Mouse (Mus musculus) hindbrain, postnatal 0 days (tissue): ENCODE measurements around the gene Pmpcb. TPM values are rescaled to one million over a fixed set of nuclear protein-coding genes. Genes with fewer than 3 reads are reported as not detected.
"Not testable (repeated sequence)": the region's sequence is repeated elsewhere in the genome, so short reads cannot be mapped to it uniquely, and the experiment has no call there.

Experiments
- ATAC-seq: fragments of 200-750 bp; cut with Nextera tagmentation; 2 replicates; pipeline ENCODE4 v1.8.0; 2017; ENCODE audit warnings: mild to moderate bottlenecking, moderate TSS enrichment, moderate library complexity
- DNase-seq: peaks from one replicate; pipeline ENCODE4 v3.0.0-alpha.2; 2015; ENCODE audit warnings: low spot score
- H3K27ac ChIP-seq: fragments of 300-500 bp; sonication (generic); 2 replicates; pipeline ENCODE4 v1.5.1; 2014; ENCODE audit warnings: mild to moderate bottlenecking
- H3K27me3 ChIP-seq: fragments of 300-500 bp; sonication (generic); 2 replicates; pipeline ENCODE4 v1.6.1; 2014; ENCODE audit warnings: low read length, mixed read lengths; ENCODE audit not compliant: insufficient read depth
- H3K36me3 ChIP-seq: fragments of 300-500 bp; sonication (generic); 2 replicates; pipeline ENCODE4 v1.6.1; 2014; ENCODE audit warnings: low read length, mixed read lengths; ENCODE audit not compliant: insufficient read depth
- H3K4me1 ChIP-seq: fragments of 300-500 bp; sonication (generic); 2 replicates; pipeline ENCODE4 v1.6.1; 2014; ENCODE audit warnings: antibody characterized with exemption, low read length, mixed read lengths; ENCODE audit not compliant: insufficient read depth
- H3K4me2 ChIP-seq: fragments of 300-500 bp; sonication (generic); 2 replicates; pipeline ENCODE4 v1.6.1; 2014; ENCODE audit warnings: low read depth, mild to moderate bottlenecking, low read length, moderate library complexity, mixed read lengths
- H3K4me3 ChIP-seq: fragments of 300-500 bp; sonication (generic); 2 replicates; pipeline ENCODE4 v1.5.1; 2014; ENCODE audit warnings: low read length
- H3K9ac ChIP-seq: fragments of 300-500 bp; sonication (generic); replicated peaks from 2 replicates; pipeline ENCODE4 v1.6.1; 2014; ENCODE audit warnings: mild to moderate bottlenecking, low read length, moderate library complexity, mixed read lengths
- H3K9me3 ChIP-seq: fragments of 300-500 bp; sonication (generic); 2 replicates; pipeline ENCODE4 v1.6.1; 2016; ENCODE audit warnings: low read length, mixed read lengths
- CTCF ChIP-seq: IDR thresholded peaks from 2 replicates; pipeline ENCODE4 v1.5.1; 2016; ENCODE audit warnings: antibody characterized with exemption, control low read depth, low read depth
- WGBS: fragments of 180-500 bp; shearing (Covaris S2); extraction: QIAGEN DNeasy Blood & Tissue Kit; methylation state at CpG from one replicate; pipeline ENCODE4 v1.1.7; 2014; 5-methylcytosine and 5-hydroxymethylcytosine counted together
- polyA plus RNA-seq: library from polyadenylated mRNA; unstranded; fragments of >200 nt; fragmentation: Nextera tagmentation; extraction: Ambion mirVana; gene quantifications from 2 replicates; pipeline ENCODE4 v1.2.1, GENCODE M21; 2015
- total RNA-seq: library from RNA; depleted of rRNA; stranded (reverse); fragments of >200 nt; gene quantifications from 2 replicates; pipeline ENCODE4 v1.2.3, GENCODE M21; 2014

The Pmpcb gene
- total and polyA plus RNA-seq, 2 experiments from 2014 or later: 64.9 to 128 TPM

GRCm38 (mm10) chr5:21700934-21701333 lies 36.0 kb upstream of the Pmpcb start:
- under 1% methylated on average over 22 of the region's 22 CpGs for WGBS
- DNase-seq: no peak
- H3K27me3 ChIP-seq: no peaks in the 10 kb centered on the region
- no peaks in the 10 kb centered on the region for H3K36me3 ChIP-seq
- peak overlapping the region; percentile 92 for H3K27ac ChIP-seq
- TF ChIP-seq CTCF: peak; percentile 10; the same call in 1 of the 2 replicates
- no peaks in the 10 kb centered on the region for H3K9me3 ChIP-seq
- H3K4me1 ChIP-seq: no peaks in the 10 kb centered on the region
- peak overlapping the region; percentile 70 for H3K4me2 ChIP-seq
- ATAC-seq: peak; percentile 77
- peak overlapping the region; percentile 64 for H3K9ac ChIP-seq
- peak overlapping the region; percentile 51 for H3K4me3 ChIP-seq

- Histone ChIP-seq H3K27ac (peak within 1 kb of the TSS; percentile 92), H3K4me2 (peak within 1 kb of the TSS; percentile 70), H3K36me3 (no peaks in the 10 kb centered on the region), H3K9ac (peak within 1 kb of the TSS; percentile 64), H3K9me3 (no peaks in the 10 kb centered on the region), H3K4me3 (peak within 1 kb of the TSS; percentile 51), H3K27me3 (no peaks in the 10 kb centered on the region), H3K4me1 (no peaks in the 10 kb centered on the region)
- peak; percentile 99 for ATAC-seq
- under 1% methylated on average over 47 of the region's 59 CpGs for WGBS
- TF ChIP-seq CTCF: no peak
- peak; percentile 99 for DNase-seq
These were observed 35.5 kb upstream of the Pmpcb start, which contains the start of gene Napepld for GRCm38 (mm10) chr5:21701351-21702008. Gene Napepld (minus strand): TSS chr5:21701396.

- peak overlapping the region; percentile 64 for H3K9ac ChIP-seq
- H3K27ac ChIP-seq: peak overlapping the region; percentile 92
- no peaks in the 10 kb centered on the region for H3K36me3 ChIP-seq
- WGBS: 44% methylated on average over 2 of the region's 2 CpGs
- DNase-seq (no peak), ATAC-seq (no peak)
- peak overlapping the region; percentile 51 for H3K4me3 ChIP-seq
- no peaks in the 10 kb centered on the region for H3K4me1 ChIP-seq
- peak overlapping the region; percentile 70 for H3K4me2 ChIP-seq
- H3K27me3 ChIP-seq: no peaks in the 10 kb centered on the region
- H3K9me3 ChIP-seq: no peaks in the 10 kb centered on the region
- TF ChIP-seq CTCF: no peak
These were observed 35.0 kb upstream of the Pmpcb start for GRCm38 (mm10) chr5:21702009-21702364.

GRCm38 (mm10) chr5:21702873-21703475 lies 34.0 kb upstream of the Pmpcb start:
- Histone ChIP-seq H3K4me1 (no peaks in the 10 kb centered on the region), H3K9me3 (no peaks in the 10 kb centered on the region), H3K27ac (no peak overlapping the region), H3K27me3 (no peaks in the 10 kb centered on the region), H3K36me3 (no peaks in the 10 kb centered on the region), H3K9ac (no peak overlapping the region), H3K4me2 (no peak overlapping the region), H3K4me3 (no peak overlapping the region)
- TF ChIP-seq CTCF: no peak
- ATAC-seq (no peak), DNase-seq (no peak)
- WGBS: 82% methylated on average over 6 of the region's 6 CpGs

GRCm38 (mm10) chr5:21703708-21704107 lies 33.2 kb upstream of the Pmpcb start:
- no peak overlapping the region for H3K4me2 ChIP-seq
- WGBS: 87% methylated on average over 3 of the region's 3 CpGs

GRCm38 (mm10) chr5:21706546-21706945 lies 30.4 kb upstream of the Pmpcb start:
- Histone ChIP-seq H3K27ac (no peak overlapping the region), H3K9me3 (no peaks in the 10 kb centered on the region), H3K27me3 (no peaks in the 10 kb centered on the region), H3K4me2 (no peak overlapping the region), H3K4me1 (no peaks in the 10 kb centered on the region), H3K9ac (no peak overlapping the region), H3K36me3 (no peaks in the 10 kb centered on the region), H3K4me3 (no peak overlapping the region)
- no peak for ATAC-seq
- TF ChIP-seq CTCF: no peak
- WGBS: 90% methylated on average over 4 of the region's 4 CpGs
- DNase-seq: peak; percentile 8

More at GRCm38 (mm10) chr5:21703708-21704107, 33.2 kb upstream of the Pmpcb start:
- Histone ChIP-seq H3K9ac (no peak overlapping the region), H3K36me3 (no peaks in the 10 kb centered on the region), H3K9me3 (no peaks in the 10 kb centered on the region), H3K27ac (no peak overlapping the region), H3K4me1 (no peaks in the 10 kb centered on the region), H3K4me3 (no peak overlapping the region), H3K27me3 (no peaks in the 10 kb centered on the region)
- ATAC-seq: no peak
- no peak for TF ChIP-seq CTCF
- no peak for DNase-seq

- DNase-seq, H3K27ac ChIP-seq, H3K36me3 ChIP-seq, H3K27me3 ChIP-seq, ATAC-seq, H3K9me3 ChIP-seq, H3K4me3 ChIP-seq, H3K4me2 ChIP-seq, H3K9ac ChIP-seq, H3K4me1 ChIP-seq: not testable (repeated sequence)
- 81% methylated on average over 8 of the region's 8 CpGs for WGBS
These were observed 28.9 kb upstream of the Pmpcb start for GRCm38 (mm10) chr5:21708011-21708410.
